Mouse (Mus musculus) erythroblast, embryonic 14.5 days (primary cell): ENCODE results near the gene Fgfr2.

Experiments
- GATA1 ChIP-seq: IDR thresholded peaks from 2 replicates; pipeline ENCODE4 v1.6.1; 2012; ENCODE audit warnings: low read length, inconsistent platforms, mixed read lengths
- TAL1 ChIP-seq: IDR thresholded peaks from 3 replicates; pipeline ENCODE4 v1.6.1; 2012; ENCODE audit warnings: low read length, inconsistent platforms, mixed read lengths

DNA sequence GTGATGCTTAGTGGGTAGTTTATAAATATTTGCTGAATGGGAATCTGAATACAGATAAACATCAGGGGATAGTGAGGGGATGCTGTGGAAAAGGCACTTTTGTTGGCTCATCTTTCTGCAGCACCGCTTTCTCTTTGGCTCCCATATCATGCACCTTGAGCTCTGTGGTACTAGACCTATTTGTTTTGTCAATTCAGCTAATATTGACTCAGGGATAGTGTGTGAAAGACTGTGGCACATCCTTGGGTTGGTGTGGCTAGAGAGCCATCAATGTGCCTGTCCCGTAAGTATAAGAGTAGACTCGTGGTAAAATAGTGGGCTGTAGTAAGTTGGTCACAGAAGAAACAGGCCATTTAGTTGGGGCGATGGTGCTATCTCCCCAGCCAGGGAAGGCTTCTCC is 2335.6 kb downstream of the Fgfr2 start:
- no peak for TF ChIP-seq GATA1
- no peak for TF ChIP-seq TAL1
